Mouse (Mus musculus) 416B (cell line): ENCODE results near the gene Pcmt1.

Source experiments
- DNase-seq: peaks from one replicate; pipeline ENCODE4 v3.0.0; 2011; ENCODE audit warnings: low read depth

Pcmt1 gene

GRCm38 (mm10) chr10:7680731-7681301 is at the start of gene Pcmt1, which contains the start of gene Lats1:
Gene Pcmt1 (minus strand): TSS chr10:7681136.
Gene Lats1 (plus strand): TSS chr10:7681214.
- DNase-seq, result peak; percentile 65

DNA sequence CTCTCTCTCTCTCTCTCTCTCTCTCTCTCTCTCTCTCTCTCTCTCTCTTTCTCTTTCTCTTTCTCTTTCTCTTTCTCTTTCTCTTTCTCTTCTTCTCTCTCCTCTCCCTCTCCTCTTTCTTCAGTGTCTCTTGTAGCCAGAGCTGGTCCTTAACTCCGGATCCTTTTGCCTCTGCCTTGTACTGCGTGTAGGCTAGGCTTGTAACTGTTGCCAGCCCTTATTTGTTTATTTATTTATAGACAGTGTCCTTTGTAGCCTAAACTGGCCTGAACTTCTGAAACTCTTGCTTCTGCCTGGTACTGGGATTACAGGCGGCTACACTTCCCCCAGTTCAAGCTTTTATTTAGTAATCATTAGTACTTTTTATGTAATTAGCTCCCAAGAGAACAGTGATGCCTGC is 46.1 kb upstream of the Pcmt1 start:
- peak; percentile 28 for DNase-seq

DNA sequence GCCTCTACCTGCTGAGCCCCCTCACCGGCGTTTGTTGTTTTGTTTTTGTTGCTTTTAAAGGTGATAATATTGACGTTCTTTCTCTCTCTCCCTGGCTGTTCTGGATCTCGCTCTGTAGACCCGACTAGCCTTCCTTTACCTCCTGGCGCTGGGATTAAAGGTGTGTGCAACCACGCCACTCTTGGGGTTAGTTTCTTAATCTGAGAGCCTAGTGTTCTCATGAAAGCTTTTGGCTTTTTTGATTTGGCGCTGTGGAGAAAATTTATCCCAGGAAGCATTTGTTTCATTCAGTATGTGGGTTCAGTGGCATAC is 45.5 kb upstream of the Pcmt1 start:
- DNase-seq, result peak; percentile 17

- DNase-seq, result peak; percentile 98
Measured at GRCm38 (mm10) chr10:7725751-7726500, 45.0 kb upstream of the Pcmt1 start, which contains the start of gene Katna1. Gene Katna1 (plus strand): TSS chr10:7726000.

DNA sequence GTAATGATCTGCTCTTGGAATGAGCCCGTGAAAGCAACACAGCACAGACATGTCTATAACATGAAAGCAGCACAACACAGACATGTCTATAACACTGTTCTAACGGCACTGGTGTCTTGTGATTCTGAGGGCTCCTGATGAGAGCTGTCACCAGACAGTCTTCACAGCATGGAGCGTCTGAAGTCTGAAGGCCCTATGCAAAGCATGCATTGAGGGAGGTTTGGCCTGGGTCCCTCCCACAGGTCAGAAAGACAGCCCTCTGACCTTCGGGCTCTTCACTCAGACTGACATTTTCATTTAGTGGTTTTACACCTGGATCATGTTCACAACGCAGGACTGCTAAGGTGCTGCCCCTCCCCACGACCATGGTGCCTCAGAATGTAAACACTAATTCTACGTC is 34.1 kb upstream of the Pcmt1 start:
- DNase-seq, result no peak

GRCm38 (mm10) chr10:7712506-7712905 is 31.6 kb upstream of the Pcmt1 start:
- no peak for DNase-seq

DNA sequence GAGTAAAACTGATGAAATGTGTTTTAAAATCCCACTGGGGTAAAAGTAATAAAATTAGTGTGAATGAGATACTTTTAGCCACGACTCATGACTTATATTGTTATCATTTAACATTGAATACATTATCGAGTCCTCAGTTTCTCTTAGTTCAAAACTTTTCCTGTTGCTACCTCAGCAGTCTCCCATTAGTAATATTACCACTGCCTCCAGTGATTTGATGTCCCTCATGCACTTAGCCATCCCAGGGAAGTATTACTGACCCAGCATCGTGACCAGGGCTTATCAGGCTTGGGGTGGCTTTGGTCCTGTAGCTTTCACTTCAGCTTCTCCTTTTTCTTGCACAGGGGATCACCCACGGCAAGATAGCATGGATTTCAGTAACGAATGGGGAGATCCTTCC is 29.2 kb upstream of the Pcmt1 start:
- no peak for DNase-seq

DNA sequence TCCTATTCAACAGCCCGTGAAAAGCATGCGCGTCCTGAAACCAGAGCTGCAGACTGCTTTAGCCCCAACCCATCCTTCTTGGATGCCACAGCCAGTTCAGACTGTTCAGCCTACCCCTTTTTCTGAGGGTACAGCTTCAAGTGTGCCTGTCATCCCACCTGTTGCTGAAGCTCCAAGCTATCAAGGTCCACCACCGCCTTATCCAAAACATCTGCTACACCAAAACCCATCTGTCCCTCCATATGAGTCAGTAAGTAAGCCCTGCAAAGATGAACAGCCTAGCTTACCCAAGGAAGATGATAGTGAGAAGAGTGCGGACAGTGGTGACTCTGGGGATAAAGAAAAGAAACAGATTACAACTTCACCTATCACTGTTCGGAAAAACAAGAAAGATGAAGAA is 21.6 kb upstream of the Pcmt1 start:
- DNase-seq, result no peak

DNA sequence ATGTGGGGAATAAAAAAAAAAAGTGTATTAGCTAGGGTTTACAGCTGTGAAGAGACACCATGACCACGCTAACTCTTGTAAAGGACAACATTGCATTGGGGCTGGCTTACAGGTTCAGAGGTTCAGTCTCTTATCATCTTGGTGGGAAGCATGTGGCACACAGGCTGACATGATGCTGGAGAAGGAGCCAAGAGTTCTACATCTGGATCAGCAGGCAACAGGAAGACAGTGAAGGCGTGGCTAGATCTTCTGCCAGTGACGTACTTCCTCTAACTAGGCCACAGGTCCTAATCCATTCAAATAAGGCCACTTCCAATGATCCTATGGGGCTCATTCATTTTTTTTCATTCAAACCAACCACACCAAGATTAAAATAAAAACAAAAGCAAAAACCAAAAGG is 19.2 kb upstream of the Pcmt1 start:
- no peak for DNase-seq

GRCm38 (mm10) chr10:7695286-7695685 is 14.3 kb upstream of the Pcmt1 start:
- DNase-seq, result peak; percentile 36

DNA sequence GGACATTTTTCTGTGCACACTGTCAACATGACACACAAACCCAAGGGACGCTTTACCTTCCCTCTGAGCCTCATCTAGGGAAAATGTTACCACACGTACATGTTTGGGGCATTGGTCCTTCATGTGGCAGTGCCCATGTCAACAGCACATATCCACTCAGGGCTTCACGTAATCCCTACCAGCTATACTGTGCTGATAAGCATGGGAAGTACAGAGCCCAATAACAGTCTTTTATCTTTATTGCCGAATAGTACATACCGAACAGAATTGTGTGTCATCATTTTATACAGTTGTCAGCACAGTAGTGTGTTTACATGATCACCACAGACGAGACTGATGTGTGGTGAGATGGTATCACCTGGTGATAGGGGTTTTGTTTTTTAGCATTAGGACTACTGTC is 6.0 kb upstream of the Pcmt1 start:
- no peak for DNase-seq

GRCm38 (mm10) chr10:7682249-7682648 is 1.3 kb upstream of the Pcmt1 start:
- DNase-seq, result no peak

DNA sequence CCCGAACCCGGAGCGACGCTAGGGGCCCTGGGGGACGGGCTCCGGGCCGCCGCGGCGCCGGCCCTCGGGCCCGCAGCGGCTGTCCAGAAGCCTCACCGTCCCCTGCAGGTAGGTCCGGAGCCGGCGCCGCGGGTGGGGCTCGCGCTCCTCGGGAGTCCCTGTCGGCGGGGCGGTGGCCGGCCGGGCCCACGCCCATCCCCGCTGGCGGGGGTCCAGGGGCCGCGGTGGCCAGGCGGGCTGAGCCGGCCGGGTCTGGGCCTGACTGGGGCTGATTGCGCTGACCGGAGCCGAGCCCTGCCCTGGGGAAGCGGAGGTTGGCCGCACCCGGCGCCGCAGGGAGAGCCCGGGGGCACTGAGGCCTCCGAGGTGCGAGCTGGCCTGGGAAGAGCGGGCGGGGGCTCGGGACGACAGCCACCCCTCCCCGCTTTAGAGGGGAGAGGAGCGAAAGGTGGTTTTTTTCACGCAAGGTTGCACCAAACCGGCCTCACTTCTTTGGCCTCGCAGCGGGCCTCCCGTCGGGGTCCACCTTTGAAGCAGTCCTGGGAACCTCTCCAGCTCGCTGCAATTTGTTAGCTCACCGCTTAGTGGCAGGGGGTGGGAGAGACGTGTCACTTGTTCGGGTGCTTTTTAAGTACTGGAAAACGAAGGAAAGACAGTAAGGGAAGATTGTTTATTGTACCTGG is 548 bp upstream of the Pcmt1 start:
- peak; percentile 74 for DNase-seq

- peak; percentile 78 for DNase-seq
Measured at GRCm38 (mm10) chr10:7673673-7674072, 7.3 kb downstream of the Pcmt1 start.

DNA sequence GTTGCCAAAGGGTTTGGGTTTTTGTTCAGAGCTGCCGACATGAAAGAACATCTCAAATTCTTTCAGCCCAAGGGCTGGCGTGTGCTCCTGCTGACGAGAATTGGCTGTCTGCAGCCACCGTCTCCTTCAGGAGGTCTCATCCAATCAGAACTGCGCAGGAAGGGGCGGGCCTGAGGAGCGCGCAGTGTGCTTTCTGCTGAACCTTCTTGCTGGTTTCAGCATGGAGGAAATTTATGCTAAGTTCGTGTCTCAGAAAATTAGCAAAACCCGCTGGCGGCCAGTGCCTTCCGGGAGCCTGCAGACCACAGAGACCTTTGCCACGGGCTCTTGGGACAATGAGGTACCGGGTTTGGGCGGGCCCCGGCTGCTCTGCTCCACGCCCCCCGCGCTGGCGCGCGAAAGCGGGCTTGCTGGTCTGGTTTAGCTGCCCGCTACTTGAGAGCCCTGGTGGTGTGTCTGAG is 13.6 kb downstream of the Pcmt1 start, which contains the start of gene Nup43:
Gene Nup43, plus strand, starts transcription at position 162 of the 461 bp plus-strand sequence.
- peak; percentile 92 for DNase-seq

GRCm38 (mm10) chr10:7664889-7665288 is 16.0 kb downstream of the Pcmt1 start:
- DNase-seq, result peak; percentile 33

- DNase-seq, result peak; percentile 54
Measured at GRCm38 (mm10) chr10:7664027-7664526, 16.9 kb downstream of the Pcmt1 start.

GRCm38 (mm10) chr10:7663159-7664026 is 17.5 kb downstream of the Pcmt1 start:
- peak; percentile 85 for DNase-seq

GRCm38 (mm10) chr10:7662471-7663141 is 18.3 kb downstream of the Pcmt1 start:
- DNase-seq, result peak; percentile 90

GRCm38 (mm10) chr10:7651057-7651456 is 29.9 kb downstream of the Pcmt1 start:
- no peak for DNase-seq

GRCm38 (mm10) chr10:7649059-7649458 is 31.9 kb downstream of the Pcmt1 start:
- no peak for DNase-seq
